Mouse (Mus musculus): ENCODE results near the gene Eif3l.
A peak's percentile ranks its signal among the peaks of the same experiment; 100 is the strongest.
"Not testable (repeated sequence)": the region's sequence is repeated elsewhere in the genome, so short reads cannot be mapped to it uniquely, and the experiment has no call there.

The Eif3l gene

DNA sequence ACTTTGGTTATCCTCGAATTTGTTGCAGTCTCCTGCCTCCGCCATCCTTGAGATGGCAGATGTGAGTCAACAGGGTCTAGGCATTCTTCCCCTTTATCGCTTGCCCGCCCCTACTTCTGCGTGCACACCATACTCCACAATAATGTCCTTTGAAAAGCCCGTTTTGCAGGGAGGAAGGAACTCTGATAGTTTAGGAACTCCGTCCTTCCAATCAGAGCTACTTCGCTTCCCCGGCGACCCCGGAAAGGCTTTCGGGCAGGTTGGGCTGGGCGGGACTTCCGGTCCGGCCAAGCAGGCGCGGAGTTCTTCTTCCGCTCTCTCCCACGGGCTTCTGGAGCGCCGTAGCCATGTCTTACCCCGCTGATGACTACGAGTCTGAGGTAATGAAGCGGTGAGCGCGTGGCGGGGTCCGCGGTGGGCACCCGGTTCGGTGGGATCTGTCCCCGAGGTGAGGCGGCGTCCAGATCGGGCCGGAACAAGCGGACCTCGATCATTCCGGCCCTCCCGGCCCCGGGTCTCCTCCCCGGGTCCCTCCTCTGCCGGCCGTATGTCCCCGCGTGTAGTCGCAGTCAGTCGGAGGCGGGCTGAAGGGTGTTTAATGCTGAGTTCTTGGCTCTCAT is at the start of gene Eif3l:
Gene Eif3l, plus strand, starts transcription at position 267 of the 620 bp plus-strand sequence.
- peak; percentile 80 to 87 for DNase-seq (ENCODE audit: low spot score in 2 of 2)

DNA sequence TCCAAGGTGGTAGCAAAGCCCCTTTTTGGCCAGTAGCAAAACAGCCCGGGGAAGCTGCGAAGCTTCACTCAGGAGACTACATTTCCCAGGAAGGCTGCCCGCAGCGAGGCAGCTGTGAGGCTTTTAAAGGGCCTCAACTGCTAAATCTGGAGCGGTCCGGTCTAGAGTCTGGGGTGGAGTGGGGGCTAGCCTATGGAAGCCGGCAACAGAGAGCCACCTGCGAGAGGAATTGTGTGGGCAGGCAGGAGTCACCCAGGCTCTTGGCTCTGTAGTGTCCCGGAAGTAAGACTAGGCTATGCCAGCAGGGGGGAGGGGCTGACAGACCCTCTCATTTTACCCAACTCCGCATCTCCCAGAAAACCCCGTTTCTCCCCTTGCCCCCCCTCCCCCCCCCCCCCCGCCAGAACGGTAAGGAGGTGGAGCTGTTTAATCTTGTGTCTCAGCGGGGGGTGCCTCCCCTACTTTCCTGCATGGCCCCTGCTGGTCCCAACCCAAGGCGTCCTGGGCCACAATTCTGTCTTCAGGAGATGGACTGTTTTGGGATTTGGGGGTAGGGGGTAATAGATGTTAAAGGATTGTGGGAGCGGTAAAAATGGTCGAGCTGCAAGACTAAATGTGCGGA is 49.2 kb upstream of the Eif3l start:
- no peak for DNase-seq (ENCODE audit: low spot score in 2 of 2)

DNA sequence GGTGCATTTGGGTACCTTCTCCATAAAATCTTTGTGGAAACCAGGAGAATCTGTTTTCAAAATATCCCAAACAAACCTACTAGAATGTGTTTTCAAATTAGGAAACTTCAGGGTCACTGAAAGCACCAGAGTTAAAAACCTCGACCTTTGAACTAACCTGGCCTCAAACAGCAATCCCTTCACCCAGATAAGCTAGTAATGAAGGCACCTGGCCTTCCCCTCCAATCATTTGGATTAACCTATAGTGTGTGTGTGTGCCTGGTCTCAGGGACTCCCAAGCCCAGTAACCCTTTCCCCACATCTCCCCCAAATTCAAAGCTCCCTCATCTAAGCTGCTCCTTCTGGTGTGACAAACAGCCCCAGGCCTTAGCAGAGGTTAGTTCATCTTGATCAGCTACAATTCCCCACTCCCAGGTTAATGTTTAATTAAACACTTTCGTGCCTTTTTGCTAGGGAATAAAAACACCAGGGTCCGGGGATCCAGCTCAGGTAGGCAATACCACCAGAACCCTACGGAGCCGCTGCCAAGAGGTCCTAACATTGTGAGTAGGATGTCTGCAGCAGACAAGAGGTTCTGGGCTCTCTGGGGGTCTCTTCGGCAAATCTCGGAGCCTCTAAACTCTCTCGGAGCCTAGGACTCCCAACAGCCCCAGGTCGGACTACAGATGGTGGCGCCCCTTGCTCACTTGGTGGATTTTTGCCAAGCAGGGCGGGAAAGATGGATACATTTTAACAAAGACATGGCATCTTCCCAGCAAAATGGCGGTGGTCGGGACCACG is 48.3 kb upstream of the Eif3l start:
- DNase-seq (ENCODE audit: low spot score in 2 of 2), result no peak

DNA sequence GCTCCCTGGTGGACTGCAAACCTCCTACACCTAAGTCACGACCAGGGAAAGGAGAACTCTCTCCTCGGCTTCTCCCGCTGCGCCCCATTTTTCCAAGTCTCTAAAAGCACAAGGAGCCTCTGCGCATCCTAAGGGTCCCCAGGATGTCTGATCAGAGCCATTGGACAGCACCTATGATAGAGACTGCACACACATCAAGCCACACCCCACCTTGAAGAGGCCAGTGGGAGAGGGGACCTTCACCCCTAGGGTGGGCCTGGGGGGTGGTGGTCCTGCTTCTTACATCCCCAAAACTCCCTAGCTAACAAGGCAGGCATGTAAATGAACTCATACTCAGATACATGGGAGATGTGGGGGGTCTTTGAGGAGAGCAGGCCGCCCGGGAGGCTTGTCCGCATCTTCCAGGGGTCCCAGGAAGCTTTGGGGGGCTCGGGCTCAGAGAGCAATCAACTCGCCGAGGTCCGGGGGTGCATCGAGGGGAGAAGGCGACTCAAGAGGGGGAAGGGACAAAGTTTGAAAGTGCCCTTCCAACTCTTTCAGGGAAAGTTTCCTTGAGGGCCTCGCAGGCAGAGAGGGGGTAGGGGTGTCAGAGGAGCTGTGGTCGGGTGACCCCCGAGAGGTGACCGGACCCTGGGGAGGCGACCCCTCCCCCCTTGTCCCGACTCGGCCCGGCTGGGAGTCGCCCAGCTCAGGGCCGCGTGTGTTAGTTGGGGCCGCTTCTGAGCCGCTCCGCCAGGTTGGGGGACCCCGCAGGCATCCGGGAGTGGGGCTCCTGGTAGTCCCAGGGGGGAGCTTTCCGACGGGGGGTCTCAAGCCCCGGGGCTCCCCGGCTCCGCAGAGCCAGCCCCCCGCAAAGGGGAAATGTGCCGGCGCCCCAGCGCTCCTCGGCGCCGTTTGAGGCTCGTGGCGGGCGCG is 47.4 kb upstream of the Eif3l start:
- no peak for DNase-seq (ENCODE audit: low spot score in 2 of 2)

DNA sequence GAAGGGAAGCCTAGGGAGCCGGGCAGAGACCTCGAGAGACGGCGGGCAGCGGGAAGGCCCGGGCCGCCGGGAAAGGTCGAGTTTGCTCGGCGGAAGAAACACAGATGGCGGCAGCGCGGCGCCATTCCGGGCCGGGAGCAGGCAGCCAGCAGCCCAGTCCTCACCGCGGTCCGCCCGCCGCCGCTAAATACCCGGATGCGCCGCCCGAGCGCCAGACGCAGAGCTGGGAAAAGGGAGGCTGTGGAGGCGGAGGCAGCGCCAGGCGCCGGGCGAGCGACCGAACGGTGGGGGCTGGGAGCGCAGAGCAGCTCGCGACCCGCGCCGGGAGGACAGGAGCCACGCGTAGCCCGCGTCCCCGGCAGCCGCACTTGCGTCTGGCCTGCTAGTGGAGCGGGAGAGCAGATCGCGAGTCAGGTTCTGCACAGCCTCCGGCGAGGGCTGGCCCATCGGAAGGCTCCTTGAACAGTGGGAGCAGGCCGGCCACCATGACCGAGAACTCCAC is 46.7 kb upstream of the Eif3l start, which contains the start of gene H1f0:
Gene H1f0, plus strand, starts transcription at position 214 of the 502 bp plus-strand sequence.
- DNase-seq (ENCODE audit: low spot score in 2 of 2), result peak; percentile 94 to 96

DNA sequence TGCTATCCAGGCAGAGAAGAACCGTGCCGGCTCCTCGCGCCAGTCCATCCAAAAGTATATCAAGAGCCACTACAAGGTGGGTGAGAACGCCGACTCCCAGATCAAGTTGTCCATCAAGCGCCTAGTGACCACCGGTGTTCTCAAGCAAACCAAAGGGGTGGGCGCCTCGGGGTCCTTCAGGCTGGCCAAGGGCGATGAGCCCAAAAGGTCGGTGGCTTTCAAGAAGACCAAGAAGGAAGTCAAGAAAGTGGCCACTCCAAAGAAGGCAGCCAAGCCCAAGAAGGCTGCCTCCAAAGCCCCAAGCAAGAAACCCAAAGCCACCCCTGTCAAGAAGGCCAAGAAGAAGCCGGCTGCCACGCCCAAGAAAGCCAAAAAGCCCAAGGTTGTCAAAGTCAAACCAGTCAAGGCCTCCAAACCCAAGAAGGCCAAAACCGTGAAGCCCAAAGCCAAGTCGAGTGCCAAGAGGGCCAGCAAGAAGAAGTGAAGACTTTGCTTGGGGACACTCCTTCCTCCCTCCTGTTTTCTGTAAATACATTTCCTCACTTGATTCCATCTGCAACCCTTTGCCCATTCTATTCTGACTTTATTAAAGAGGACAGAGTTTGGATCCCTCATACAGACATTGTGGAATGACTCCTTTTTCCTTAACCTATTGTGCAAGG is 46.0 kb upstream of the Eif3l start:
- DNase-seq (ENCODE audit: low spot score in 2 of 2), result no peak

DNA sequence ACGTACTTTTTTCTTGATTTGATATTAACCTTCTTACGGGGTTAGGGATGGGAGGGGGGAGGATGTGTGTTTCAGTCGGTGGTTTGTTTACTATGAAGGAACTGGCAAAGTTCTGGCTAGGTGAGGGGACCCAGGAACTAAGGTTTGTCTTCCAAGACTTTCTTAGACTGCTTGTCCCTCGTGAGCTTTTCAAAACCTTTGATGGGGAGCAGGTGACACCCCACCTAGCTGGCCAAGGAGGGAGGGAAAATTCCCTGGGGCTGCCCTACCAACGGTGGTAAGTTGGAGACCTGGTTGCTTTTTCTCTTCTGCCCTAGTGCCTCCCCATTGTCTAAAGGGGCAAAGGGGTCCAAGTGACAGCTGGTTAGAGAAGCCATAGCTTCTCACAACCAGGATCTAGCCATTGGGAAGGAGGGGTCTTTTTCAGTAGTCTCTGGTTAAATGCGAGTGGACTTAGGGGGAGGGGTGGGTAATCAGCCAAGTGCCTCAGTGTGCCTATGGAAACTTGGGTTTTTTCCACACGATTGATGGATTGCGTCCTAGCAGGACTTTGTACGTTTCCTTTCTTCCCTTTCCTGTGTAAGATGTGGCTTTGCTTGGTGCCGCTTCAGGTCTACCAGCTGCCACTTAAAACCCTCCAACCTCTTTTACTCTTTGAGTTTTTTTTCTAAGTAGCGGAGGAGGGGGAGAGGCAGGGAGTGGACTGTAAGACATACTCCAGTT is 45.3 kb upstream of the Eif3l start:
- DNase-seq (ENCODE audit: low spot score in 2 of 2), result no peak

DNA sequence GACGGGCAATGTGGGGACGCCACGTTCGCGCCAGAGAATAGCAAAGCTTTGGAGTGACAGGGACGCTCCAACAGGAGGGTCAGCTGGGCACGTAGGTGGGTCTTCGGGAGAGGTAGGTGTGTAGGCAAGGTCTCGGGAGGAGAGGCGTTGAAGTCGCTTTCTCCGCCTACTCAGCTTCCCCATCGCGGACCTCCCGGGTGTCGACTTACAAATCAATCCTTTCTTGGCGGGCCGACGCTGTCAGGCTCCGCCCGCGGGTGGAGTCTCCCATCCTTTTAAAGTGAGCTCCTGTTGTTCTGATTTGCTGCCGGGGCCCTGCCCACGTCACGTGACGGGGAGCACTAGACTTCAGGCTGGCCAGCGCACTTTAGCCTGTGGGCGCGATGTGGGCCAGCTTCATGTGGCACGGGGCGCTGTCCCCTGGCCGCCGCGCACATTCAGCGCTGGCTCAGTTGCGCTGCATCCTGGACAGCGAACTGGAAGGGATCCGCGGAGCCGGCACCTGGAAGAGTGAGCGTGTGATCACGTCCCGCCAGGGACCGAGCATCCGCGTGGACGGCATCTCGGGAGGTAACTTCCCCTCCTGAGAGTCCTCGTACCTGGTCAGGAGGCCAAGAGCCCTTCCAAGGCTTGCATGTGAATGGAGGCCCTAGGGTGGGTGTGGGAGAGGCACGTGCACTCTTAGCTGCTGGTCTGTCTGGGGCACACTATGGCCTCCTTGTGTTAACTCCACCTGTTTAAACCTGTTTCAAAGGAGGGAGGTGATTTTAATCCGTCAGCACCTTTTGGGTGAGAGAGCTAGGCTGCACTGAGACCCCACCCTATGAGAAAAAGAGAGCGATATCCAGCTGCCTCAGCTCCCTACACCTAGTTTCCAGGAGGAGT is 44.2 kb upstream of the Eif3l start:
- peak; percentile 83 to 89 for DNase-seq (ENCODE audit: low spot score in 2 of 2)

DNA sequence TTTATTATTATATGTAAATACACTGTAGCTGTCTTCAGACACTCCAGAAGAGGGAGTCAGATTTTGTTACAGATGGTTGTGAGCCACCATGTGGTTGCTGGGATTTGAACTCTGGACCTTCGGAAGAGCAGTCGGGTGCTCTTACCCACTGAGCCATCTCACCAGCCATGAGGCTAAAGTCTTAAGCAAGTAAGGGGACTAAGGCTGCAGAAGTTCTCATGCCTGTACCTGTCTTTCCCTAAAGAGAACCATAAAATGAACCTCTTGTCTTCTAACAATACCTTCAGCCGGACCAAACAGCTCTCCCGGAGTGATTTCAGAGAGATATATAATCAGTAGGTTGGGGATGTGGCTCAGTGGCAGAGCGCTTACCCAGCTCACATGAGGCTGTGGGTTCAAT is 43.1 kb upstream of the Eif3l start:
- DNase-seq (ENCODE audit: low spot score in 2 of 2), result not testable (repeated sequence)

DNA sequence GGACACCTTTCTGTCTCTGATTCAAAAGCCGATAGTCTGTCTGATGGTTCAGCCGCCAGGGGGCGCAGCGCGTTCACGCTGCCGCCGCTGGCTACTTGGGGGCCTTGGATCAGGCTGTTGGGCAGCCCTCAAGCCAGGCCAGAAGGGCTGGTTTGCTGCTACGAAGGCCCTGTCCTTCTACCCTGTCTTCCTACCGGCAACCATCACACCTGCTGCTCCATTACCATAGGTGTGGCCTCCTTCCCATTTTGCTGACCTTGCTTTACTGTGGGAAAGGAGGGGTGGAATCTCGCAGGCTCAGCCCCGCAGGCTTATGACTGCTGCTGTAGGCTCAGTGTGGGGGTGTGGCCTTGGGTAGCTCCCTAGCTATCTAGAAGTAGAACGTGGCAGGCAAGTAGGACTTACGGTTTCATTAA is 37.1 kb upstream of the Eif3l start:
- peak in 1 of 2 experiments; percentile 81 for DNase-seq (ENCODE audit: low spot score in 2 of 2)

DNA sequence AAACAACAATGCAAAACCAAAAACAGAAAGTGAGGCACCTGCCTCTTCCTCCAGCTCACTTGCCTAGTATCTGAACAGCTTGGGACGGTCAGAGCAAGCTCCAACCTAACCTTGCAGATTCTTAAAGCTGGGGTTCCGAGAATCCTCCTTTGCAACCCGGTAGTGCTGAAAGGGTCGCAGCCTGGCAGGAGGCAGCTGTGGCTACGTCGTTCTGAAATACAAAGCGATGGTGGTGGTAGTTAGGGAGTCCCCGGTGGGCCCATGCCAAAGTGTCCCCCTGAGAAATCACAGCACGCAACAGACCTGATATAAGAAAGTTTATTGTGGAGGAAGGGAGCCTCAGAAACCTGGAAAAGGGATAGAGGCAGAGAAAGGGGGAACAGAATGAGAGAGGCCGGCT is 36.6 kb upstream of the Eif3l start:
- DNase-seq (ENCODE audit: low spot score in 2 of 2), result no peak

DNA sequence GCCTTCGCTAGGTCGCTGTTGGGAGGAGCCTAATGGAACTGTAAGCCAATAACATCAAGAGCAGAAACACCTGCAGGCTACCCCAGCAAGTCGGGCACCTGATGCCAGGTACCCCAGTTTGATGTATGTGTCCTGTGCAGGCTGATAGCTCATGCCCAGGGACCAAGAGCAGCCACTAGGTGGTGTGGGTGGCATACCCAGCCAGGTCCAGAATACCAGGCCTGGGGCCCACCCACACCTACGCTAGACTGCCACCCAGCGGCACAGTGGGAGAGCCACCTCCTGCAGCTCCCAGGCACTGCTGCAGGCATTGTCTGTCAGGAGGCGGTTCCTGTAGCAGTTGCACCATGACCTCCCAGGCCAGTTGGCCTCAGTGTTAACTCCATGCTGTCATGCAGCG is 36.1 kb upstream of the Eif3l start:
- DNase-seq (ENCODE audit: low spot score in 2 of 2), result peak; percentile 74 to 78

DNA sequence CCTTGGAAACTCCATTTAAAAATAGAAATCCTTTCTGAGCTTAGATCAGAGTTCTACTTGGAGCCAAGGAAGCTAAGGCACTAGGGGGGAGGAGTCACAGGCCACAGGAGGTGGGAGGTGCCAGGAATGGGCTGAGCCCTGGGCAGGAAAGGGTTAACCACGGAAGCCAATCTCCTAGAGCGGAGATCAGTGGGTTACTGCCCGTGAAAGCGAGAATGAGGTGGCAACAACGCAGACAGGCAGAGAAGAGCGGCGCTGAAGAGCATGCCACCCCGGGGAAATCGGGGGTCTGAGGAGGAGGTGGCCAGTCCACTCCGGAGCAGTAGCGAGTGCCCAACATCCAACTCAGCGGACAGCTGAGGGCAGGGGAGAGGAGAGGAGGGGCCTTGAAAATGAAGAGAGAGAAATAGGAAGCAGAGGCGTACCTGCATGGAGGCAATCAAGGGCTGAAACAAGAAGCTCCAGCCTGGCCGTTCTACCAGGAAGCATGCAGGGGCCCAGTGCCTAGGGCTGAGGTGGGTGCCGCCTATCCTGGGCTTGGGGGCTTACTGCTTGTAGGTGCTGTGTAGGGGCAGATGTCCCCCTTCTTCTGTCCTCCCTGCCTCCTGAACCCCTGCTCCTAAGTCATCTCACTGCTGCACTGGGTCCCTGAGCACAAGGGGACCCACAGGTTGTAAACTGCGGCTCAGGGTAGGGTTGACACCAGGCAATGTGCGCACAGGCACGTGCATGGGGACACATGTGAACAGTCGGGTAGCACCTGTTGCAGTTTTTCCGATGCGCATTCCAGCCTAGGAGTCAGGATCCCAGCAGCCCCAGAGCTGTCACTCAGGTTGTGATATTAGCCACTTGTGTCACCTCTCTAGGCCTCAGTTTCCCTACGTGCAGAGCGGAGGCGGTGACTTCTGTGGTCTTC is 34.2 kb upstream of the Eif3l start:
- no peak for DNase-seq (ENCODE audit: low spot score in 2 of 2)

DNA sequence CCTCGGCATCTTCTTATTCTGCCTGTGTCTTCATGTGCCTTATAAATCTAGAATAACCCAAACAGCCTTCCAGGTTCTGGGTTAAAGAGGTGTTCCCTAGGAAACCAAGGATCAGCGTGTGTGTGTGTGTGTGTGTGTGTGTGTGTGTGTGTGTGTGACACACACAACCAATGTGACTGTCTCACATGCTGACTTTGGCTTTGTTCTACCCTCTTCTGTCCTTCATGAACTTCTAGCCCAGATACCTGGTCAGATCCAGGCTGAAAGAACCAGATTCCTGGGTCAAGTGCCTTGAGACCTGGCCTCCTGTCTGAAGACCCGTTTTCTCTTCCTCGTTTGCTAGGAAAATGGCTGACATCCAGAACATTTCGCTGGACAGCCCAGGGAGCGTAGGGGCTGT is 33.4 kb upstream of the Eif3l start, which contains the start of gene Galr3:
Gene Galr3, plus strand, starts transcription at position 301 of the 400 bp plus-strand sequence.
- DNase-seq (ENCODE audit: low spot score in 2 of 2), result no peak

DNA sequence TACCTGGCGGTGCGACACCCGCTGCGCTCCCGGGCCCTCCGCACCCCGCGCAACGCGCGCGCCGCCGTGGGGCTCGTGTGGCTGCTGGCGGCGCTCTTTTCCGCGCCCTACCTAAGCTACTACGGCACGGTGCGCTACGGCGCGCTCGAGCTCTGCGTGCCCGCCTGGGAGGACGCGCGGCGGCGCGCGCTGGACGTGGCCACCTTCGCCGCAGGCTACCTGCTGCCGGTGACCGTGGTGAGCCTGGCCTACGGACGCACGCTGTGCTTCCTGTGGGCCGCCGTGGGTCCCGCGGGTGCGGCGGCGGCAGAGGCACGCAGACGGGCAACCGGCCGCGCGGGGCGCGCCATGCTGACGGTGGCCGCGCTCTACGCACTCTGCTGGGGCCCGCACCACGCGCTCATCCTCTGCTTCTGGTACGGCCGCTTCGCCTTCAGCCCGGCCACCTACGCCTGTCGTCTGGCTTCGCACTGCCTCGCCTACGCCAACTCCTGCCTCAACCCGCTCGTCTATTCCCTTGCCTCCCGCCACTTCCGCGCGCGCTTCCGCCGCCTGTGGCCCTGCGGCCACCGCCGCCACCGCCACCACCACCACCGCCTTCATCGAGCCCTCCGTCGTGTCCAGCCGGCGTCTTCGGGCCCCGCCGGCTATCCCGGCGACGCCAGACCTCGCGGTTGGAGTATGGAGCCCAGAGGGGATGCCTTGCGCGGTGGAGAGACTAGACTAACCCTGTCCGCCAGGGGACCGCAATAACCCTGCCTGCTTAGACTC is 32.1 kb upstream of the Eif3l start:
- DNase-seq (ENCODE audit: low spot score in 2 of 2), result no peak

DNA sequence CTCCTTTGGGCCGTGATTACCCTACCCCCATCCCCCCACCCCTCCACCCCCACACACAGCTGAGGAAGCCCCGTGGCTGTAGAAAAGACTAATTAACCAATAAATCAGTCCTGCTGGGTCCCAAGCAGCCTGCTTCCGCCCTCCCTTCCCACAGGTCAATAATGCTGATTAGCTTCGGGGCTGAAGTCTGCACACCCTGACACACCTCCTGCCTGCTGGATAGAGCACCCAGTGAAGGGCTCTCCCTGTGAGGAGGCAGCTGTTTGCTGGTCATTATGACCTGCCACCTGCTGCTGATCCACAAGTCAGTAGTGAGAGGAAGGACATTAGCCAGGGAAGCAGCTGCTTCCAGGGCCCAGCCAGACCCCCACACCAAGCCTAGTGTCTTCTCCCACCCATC is 30.1 kb upstream of the Eif3l start:
- DNase-seq (ENCODE audit: low spot score in 2 of 2), result no peak

DNA sequence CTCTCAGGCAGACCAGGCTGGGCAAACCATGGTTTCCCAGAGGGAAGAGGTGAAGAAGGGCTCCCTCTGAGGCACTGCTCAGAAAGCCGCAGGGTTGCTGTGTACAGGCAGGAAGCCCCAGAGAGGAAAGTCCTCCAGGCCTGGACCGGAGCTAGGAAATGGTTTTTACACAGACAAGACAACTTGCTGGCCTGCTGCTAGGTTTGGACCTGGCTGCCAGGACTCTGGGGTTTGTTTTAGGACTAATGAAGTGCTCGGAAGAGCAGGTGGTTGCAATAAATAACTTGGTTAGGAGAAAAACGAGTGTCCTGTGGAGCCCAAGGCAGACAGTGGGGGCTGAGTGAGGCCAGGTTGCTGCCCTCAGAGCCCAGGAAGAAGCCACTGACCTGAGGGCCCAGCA is 26.8 kb upstream of the Eif3l start:
- DNase-seq (ENCODE audit: low spot score in 2 of 2), result no peak

All from urinary bladder, postnatal 4 days (tissue).